Mouse (Mus musculus): ENCODE results near the gene Ggt5. TPM values are rescaled to one million over a fixed set of nuclear protein-coding genes. Genes with fewer than 3 reads are reported as not detected.
"Not testable (repeated sequence)": the region's sequence is repeated elsewhere in the genome, so short reads cannot be mapped to it uniquely, and the experiment has no call there.

Ggt5 gene
- polyA plus RNA-seq, 1 experiment = not detected

GRCm38 (mm10) chr10:75565906-75566305, 23.2 kb upstream of the Ggt5 start:
- TF ChIP-seq GATA1 (IDR thresholded peaks at IDR 0.05; ENCODE audit: low read length) (no peak), TAL1 (IDR thresholded peaks at IDR 0.05; ENCODE audit: low read length) (no peak)
- Histone ChIP-seq H3K9me3 (ENCODE audit: control insufficient read depth, low read length) (no peaks in the 10 kb centered on the region), H3K4me1 (ENCODE audit: control insufficient read depth) (no peaks in the 10 kb centered on the region), H3K36me3 (ENCODE audit: control insufficient read depth) (no peaks in the 10 kb centered on the region), H3K27me3 (ENCODE audit: control insufficient read depth) (peaks cover 23% of the 10 kb centered on the region), H3K4me3 (replicated peaks) (no peak overlapping the region)

- Histone ChIP-seq H3K4me3 (replicated peaks) (no peak overlapping the region), H3K4me1 (ENCODE audit: control insufficient read depth) (no peaks in the 10 kb centered on the region), H3K9me3 (ENCODE audit: control insufficient read depth, low read length) (no peaks in the 10 kb centered on the region), H3K36me3 (ENCODE audit: control insufficient read depth) (no peaks in the 10 kb centered on the region), H3K27me3 (ENCODE audit: control insufficient read depth) (peaks cover 19% of the 10 kb centered on the region)
- no peak for TF ChIP-seq TAL1 (IDR thresholded peaks at IDR 0.05; ENCODE audit: low read length)
- TF ChIP-seq GATA1 (IDR thresholded peaks at IDR 0.05; ENCODE audit: low read length) = no peak
These were observed 22.8 kb upstream of the Ggt5 start for GRCm38 (mm10) chr10:75566321-75566720.

DNA sequence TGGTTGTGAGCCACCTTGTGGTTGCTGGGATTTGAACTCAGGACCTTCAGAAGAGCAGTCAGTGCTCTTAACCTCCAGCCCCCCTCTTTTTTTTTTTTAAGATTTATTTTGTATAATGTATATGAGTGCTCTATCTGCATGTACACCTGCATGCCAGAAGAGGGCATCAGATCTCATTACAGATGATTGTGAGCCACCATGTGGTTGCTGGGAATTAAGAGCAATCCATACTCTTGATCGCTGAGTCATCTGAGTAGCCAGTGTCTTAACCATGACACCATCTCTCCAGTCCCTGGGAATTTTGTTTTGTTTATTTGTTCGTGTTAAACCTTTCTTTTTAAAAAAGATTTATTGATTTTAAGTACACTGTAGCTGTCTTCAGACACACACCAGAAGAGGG, 22.4 kb upstream of the Ggt5 start:
- peaks cover 14% of the 10 kb centered on the region for H3K27me3 ChIP-seq (ENCODE audit: control insufficient read depth)
- H3K36me3 ChIP-seq (ENCODE audit: control insufficient read depth); H3K4me3 ChIP-seq (replicated peaks); H3K4me1 ChIP-seq (ENCODE audit: control insufficient read depth); H3K9me3 ChIP-seq (ENCODE audit: control insufficient read depth, low read length): not testable (repeated sequence)

DNA sequence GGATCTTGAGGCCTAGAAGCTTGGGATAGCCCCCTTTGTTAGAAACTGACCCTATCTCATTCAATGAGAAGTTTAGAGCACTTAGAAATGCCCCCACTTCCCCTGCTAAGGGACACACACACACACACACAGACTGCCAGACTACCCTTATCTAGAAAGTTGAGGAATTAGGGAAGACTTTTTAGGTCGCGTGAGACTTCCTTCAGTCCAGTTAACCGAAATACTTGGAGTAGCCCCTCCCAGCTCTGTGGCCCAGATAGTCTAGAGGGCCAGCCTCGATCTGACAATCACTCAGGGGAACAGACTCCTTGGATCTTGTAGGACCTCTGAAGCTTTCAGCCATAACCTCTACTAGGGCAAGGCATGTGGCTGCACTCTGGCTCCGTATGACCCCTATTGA, 21.1 kb upstream of the Ggt5 start:
- Histone ChIP-seq H3K4me1 (ENCODE audit: control insufficient read depth) (no peaks in the 10 kb centered on the region), H3K4me3 (replicated peaks) (no peak overlapping the region), H3K9me3 (ENCODE audit: control insufficient read depth, low read length) (no peaks in the 10 kb centered on the region), H3K36me3 (ENCODE audit: control insufficient read depth) (no peaks in the 10 kb centered on the region), H3K27me3 (ENCODE audit: control insufficient read depth) (peaks cover 2% of the 10 kb centered on the region)
- TF ChIP-seq GATA1 (IDR thresholded peaks at IDR 0.05; ENCODE audit: low read length) (no peak), TAL1 (IDR thresholded peaks at IDR 0.05; ENCODE audit: low read length) (no peak)

GRCm38 (mm10) chr10:75568441-75568840, 20.7 kb upstream of the Ggt5 start:
- no peak for TF ChIP-seq GATA1 (IDR thresholded peaks at IDR 0.05; ENCODE audit: low read length)
- TF ChIP-seq TAL1 (IDR thresholded peaks at IDR 0.05; ENCODE audit: low read length) = no peak
- Histone ChIP-seq H3K9me3 (ENCODE audit: control insufficient read depth, low read length) (no peaks in the 10 kb centered on the region), H3K27me3 (ENCODE audit: control insufficient read depth) (no peaks in the 10 kb centered on the region), H3K4me3 (replicated peaks) (no peak overlapping the region), H3K4me1 (ENCODE audit: control insufficient read depth) (no peaks in the 10 kb centered on the region), H3K36me3 (ENCODE audit: control insufficient read depth) (no peaks in the 10 kb centered on the region)

DNA sequence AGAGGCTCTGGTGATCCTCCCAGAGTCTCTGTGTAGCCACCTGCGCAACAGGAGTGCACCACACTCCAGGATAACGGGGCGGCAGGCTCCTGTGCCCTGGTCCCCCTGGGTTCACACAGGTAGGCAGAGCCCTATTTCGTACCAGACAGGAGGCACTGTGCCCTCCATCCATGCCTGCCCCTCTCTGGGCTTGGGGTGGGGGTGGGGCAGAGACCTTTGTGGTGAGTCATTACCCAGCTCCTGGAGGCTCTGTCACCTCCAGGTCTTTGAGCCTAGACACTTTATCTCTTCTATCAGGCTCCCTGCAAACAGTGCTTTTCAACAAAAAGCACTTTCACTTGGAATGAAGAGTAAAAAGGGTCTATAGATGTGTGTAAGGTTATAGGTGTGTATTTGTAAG, 20.3 kb upstream of the Ggt5 start:
- no peaks in the 10 kb centered on the region for H3K4me1 ChIP-seq (ENCODE audit: control insufficient read depth)
- H3K27me3 ChIP-seq (ENCODE audit: control insufficient read depth) = no peaks in the 10 kb centered on the region
- H3K4me3 ChIP-seq (replicated peaks) = no peak overlapping the region
- TF ChIP-seq TAL1 (IDR thresholded peaks at IDR 0.05; ENCODE audit: low read length) (no peak), GATA1 (IDR thresholded peaks at IDR 0.05; ENCODE audit: low read length) (no peak)
- H3K36me3 ChIP-seq (ENCODE audit: control insufficient read depth) = no peaks in the 10 kb centered on the region
- H3K9me3 ChIP-seq (ENCODE audit: control insufficient read depth, low read length) = no peaks in the 10 kb centered on the region

- Histone ChIP-seq H3K9me3 (ENCODE audit: control insufficient read depth, low read length) (no peaks in the 10 kb centered on the region), H3K4me3 (replicated peaks) (no peak overlapping the region), H3K27me3 (ENCODE audit: control insufficient read depth) (no peaks in the 10 kb centered on the region), H3K4me1 (ENCODE audit: control insufficient read depth) (no peaks in the 10 kb centered on the region), H3K36me3 (ENCODE audit: control insufficient read depth) (no peaks in the 10 kb centered on the region)
- no peak for TF ChIP-seq GATA1 (IDR thresholded peaks at IDR 0.05; ENCODE audit: low read length)
- no peak for TF ChIP-seq TAL1 (IDR thresholded peaks at IDR 0.05; ENCODE audit: low read length)
These were observed 18.0 kb upstream of the Ggt5 start for GRCm38 (mm10) chr10:75570981-75571657.

- Histone ChIP-seq H3K9me3 (ENCODE audit: control insufficient read depth, low read length) (no peaks in the 10 kb centered on the region), H3K4me3 (replicated peaks) (no peak overlapping the region), H3K4me1 (ENCODE audit: control insufficient read depth) (no peaks in the 10 kb centered on the region), H3K36me3 (ENCODE audit: control insufficient read depth) (no peaks in the 10 kb centered on the region), H3K27me3 (ENCODE audit: control insufficient read depth) (no peaks in the 10 kb centered on the region)
- TF ChIP-seq GATA1 (IDR thresholded peaks at IDR 0.05; ENCODE audit: low read length) = no peak
These were observed 17.2 kb upstream of the Ggt5 start for GRCm38 (mm10) chr10:75571937-75572336.

GRCm38 (mm10) chr10:75573181-75573580, 16.0 kb upstream of the Ggt5 start:
- Histone ChIP-seq H3K36me3 (ENCODE audit: control insufficient read depth) (no peaks in the 10 kb centered on the region), H3K4me3 (replicated peaks) (no peak overlapping the region), H3K4me1 (ENCODE audit: control insufficient read depth) (no peaks in the 10 kb centered on the region), H3K9me3 (ENCODE audit: control insufficient read depth, low read length) (no peaks in the 10 kb centered on the region), H3K27me3 (ENCODE audit: control insufficient read depth) (no peaks in the 10 kb centered on the region)
- no peak for TF ChIP-seq GATA1 (IDR thresholded peaks at IDR 0.05; ENCODE audit: low read length)

DNA sequence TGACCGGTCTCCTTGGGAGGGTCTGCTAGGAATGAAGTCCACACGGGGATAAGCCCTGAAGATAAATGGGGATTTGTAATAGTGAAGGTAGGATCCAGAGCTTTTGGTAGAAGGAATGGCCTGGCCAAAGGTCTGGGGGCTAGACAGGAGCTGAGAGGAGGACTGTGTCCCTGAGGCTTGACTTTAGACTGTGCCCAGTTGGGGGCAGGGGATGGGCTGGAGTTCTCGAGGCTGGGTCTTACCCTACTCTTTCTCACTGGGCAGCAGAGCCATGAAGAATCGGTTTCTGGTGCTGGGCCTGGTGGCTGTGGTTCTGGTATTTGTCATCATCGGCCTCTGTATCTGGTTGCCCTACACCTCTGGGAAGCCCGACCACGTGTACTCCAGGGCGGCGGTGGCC, 15.2 kb upstream of the Ggt5 start:
- H3K27me3 ChIP-seq (ENCODE audit: control insufficient read depth) = no peaks in the 10 kb centered on the region
- no peak overlapping the region for H3K4me3 ChIP-seq (replicated peaks)
- H3K4me1 ChIP-seq (ENCODE audit: control insufficient read depth) = no peaks in the 10 kb centered on the region
- H3K36me3 ChIP-seq (ENCODE audit: control insufficient read depth) = no peaks in the 10 kb centered on the region
- TF ChIP-seq TAL1 (IDR thresholded peaks at IDR 0.05; ENCODE audit: low read length) (no peak), GATA1 (IDR thresholded peaks at IDR 0.05; ENCODE audit: low read length) (no peak)
- H3K9me3 ChIP-seq (ENCODE audit: control insufficient read depth, low read length) = no peaks in the 10 kb centered on the region

Measured in erythroblast, embryonic 14.5 days (primary cell).